Mouse (Mus musculus): ENCODE results near the gene Rbm12.

Rbm12 gene

GRCm38 (mm10) chr2:156079674-156080073 lies 32.1 kb downstream of the Rbm12 start:
- DNase-seq (ENCODE audit: low spot score in 2 of 2) = no peak

GRCm38 (mm10) chr2:156079183-156079560 lies 32.6 kb downstream of the Rbm12 start:
- DNase-seq (ENCODE audit: low spot score in 2 of 2) = no peak

GRCm38 (mm10) chr2:156078421-156079182 lies 33.2 kb downstream of the Rbm12 start:
- no peak for DNase-seq (ENCODE audit: low spot score in 2 of 2)

GRCm38 (mm10) chr2:156077461-156077860 lies 34.3 kb downstream of the Rbm12 start:
- DNase-seq (ENCODE audit: low spot score in 2 of 2) = no peak

- no peak for DNase-seq (ENCODE audit: low spot score in 2 of 2)
Observed at GRCm38 (mm10) chr2:156073725-156074124, 38.1 kb downstream of the Rbm12 start.

GRCm38 (mm10) chr2:156071236-156071635 lies 40.5 kb downstream of the Rbm12 start:
- DNase-seq (ENCODE audit: low spot score in 2 of 2) = no peak

- no peak for DNase-seq (ENCODE audit: low spot score in 2 of 2)
Observed at GRCm38 (mm10) chr2:156067916-156068315, 43.9 kb downstream of the Rbm12 start.

- no peak for DNase-seq (ENCODE audit: low spot score in 2 of 2)
Observed at GRCm38 (mm10) chr2:156066126-156066525, 45.7 kb downstream of the Rbm12 start.

GRCm38 (mm10) chr2:156065099-156066041 lies 46.4 kb downstream of the Rbm12 start, which contains the start of gene Spag4:
TSS of gene Spag4 (plus strand) at chr2:156065175.
- DNase-seq (ENCODE audit: low spot score in 2 of 2) = peak; percentile 75 to 90

- DNase-seq (ENCODE audit: low spot score in 2 of 2) = no peak
Observed at GRCm38 (mm10) chr2:156052816-156053215, 59.0 kb downstream of the Rbm12 start, which contains the start of gene Fer1l4. TSS of gene Fer1l4 (minus strand) at chr2:156052947.

GRCm38 (mm10) chr2:156047929-156048328 lies 63.8 kb downstream of the Rbm12 start:
- no peak for DNase-seq (ENCODE audit: low spot score in 2 of 2)

- no peak for DNase-seq (ENCODE audit: low spot score in 2 of 2)
Observed at GRCm38 (mm10) chr2:156042903-156043302, 68.9 kb downstream of the Rbm12 start.
